Mouse (Mus musculus) 3T3-L1 (cell line): Measurements from ENCODE around the gene Ttyh2.

ENCODE experiments used
- DNase-seq: peaks from one replicate; pipeline ENCODE4 v3.0.0-alpha.2; 2015; ENCODE audit warnings: low read depth, low spot score

The Ttyh2 gene

GRCm38 (mm10) chr11:114764820-114765818 lies 89.9 kb downstream of the Ttyh2 start, which contains the start of gene Kif19a:
Kif19a (plus strand) TSS chr11:114765388.
- DNase-seq: no peak

DNA sequence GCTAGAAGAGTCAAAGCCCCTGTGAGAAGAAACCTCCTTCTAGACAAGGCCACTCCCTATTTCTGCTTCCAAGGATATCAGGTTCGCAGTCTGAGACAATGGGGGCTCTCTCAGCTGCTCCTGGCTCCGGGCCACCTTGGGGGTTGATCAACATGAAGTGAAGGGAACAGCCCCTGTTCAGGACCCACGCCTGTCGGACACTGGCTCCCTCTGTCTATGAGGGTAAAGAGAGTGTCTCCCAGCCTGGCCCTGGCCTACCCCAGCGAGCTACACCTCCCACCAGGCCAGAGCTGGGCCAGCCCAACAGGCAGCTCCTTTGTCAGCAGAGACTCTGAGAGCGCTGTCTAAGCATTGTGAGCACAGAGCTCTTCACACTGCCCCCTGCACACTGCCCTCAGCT lies 94.7 kb downstream of the Ttyh2 start:
- DNase-seq: no peak
